Mouse (Mus musculus): Measurements from ENCODE around the gene Slc34a3. TPM values are rescaled to one million over a fixed set of nuclear protein-coding genes. Genes with fewer than 3 reads are reported as not detected.

Slc34a3 gene
- total RNA-seq, 4 experiments from 2014 or later: not detected

DNA sequence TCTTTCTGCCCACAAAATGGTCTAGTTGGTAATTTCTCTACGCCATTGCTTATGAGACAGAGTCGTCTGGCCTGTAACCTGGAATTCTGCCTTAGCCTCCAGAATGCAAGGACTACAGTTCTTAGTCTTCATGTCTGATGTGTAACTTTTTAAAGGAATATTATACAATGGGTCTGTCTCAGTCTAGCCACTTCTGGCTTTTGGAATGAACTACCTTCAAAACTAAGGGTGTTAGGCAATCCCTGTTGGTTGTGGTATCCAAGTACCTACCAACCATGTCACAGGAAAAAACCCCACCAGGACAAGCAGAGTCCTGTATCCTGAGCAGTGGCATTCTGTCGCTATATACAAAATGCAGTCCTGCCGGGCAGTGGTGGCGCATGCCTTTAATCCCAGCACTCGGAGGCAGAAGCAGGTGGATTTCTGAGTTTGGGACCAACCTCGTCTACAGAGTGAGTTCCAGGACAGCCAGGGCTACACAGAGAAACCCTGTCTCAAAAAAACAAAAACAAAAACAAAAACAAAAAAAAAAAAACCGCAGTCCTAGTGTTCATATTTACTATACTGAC lies 8.3 kb downstream of the Slc34a3 start:
- DNase-seq (ENCODE audit: low spot score in 2 of 2): no peak

GRCm38 (mm10) chr2:25224766-25225752 lies 9.1 kb downstream of the Slc34a3 start:
- DNase-seq (ENCODE audit: low spot score in 2 of 2): peak; percentile 99

DNA sequence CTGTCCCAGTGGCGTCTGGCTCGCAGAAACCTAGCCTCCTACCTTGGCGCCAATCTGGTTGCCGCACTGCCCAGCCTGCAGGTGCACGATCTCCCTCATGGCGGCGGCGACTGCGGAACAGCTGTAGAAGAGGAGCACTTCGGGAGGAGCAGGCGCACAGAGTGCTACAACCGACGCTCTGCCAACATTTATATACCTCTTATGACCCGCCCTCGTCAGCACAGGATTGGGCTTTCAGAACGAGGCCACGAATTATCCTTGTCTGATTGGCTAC lies 9.7 kb downstream of the Slc34a3 start, which contains the start of gene Tubb4b:
Tubb4b (minus strand) TSS at position 211 of the 274 bp plus-strand sequence.
- no peak for DNase-seq (ENCODE audit: low spot score in 2 of 2)

- peak; percentile 80 to 87 for DNase-seq (ENCODE audit: low spot score in 2 of 2)
Measured at GRCm38 (mm10) chr2:25223681-25224491, 10.3 kb downstream of the Slc34a3 start.

DNA sequence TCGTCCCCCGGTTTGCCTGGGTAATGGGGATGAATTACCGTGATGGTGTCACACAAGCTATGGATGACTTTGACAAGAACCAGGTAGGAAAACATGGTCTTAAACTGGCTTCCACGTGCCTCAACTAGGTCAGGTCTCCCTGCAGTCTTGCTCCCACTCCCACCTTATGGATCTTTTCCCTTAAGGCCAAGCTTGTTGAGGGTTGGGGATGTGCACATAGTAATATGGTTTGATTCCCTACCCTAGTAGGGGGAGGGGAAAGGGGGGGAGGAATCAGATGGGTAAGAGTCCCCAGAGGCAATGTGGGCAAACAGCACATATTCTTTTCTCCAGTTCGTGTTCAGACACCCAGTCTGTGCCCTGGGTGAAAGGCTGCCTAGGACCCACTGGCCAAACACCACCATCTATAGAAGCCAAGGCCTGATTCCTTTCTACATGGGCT lies 12.8 kb downstream of the Slc34a3 start:
- no peak for DNase-seq (ENCODE audit: low spot score in 2 of 2)

DNA sequence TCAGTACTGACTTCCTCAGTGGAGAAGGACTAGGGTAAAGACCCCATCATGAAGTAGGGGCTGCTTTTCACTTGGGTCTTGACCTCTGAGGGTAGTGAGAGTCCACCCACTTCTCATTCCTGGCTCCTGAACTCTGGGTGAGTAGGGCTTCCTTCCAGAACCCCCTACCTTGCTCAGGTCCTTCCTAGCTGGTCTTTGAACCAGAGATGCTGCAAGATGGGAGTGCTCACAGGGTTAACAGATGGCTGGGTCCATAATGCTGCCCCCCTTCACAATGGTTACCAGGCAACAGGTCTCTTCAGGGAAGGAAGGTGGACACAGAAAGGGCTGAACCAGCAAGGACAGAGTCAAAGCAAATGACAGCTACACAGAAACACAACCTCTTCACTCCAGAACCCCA lies 15.7 kb downstream of the Slc34a3 start, which contains the start of gene Fam166a:
Fam166a (plus strand) TSS at position 301 of the 400 bp plus-strand sequence.
- DNase-seq (ENCODE audit: low spot score in 2 of 2): no peak

- DNase-seq (ENCODE audit: low spot score in 2 of 2): no peak
Measured at GRCm38 (mm10) chr2:25217666-25218065, 16.5 kb downstream of the Slc34a3 start.

GRCm38 (mm10) chr2:25214444-25214843 lies 19.7 kb downstream of the Slc34a3 start, which contains the start of gene Stpg3:
TSS of gene Stpg3 (minus strand) at chr2:25214637.
- DNase-seq (ENCODE audit: low spot score in 2 of 2): no peak

- DNase-seq (ENCODE audit: low spot score in 2 of 2): no peak
Measured at GRCm38 (mm10) chr2:25213266-25213865, 20.8 kb downstream of the Slc34a3 start.

DNA sequence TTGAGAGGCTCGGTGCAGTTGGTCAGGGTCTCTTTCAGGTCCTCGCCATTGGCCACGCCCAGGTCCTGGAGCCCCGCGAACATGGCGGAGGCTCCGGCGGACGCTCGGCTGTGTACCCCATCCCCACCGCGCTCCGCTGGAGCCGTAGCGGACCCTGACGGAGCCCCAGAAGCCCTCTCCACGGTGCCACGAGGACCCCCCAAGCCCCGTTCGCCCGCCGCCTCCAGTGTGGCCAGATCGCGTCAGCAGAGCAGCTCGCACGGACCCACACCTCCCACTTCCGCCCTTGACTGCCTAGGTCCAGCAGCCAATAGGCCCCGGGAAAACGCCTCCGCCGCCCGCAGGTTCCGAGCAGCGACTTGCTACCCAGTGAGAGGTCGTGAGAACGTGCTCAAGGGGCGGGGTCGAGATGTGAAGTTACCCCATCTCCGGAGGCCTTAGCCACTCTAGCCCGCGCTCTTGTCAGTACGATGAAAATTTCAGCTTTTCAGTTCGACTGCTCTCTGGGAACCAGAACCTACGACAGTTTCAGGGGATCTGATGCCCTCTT lies 23.0 kb downstream of the Slc34a3 start, which contains the start of gene Nelfb:
Nelfb (minus strand) TSS at position 369 of the 550 bp plus-strand sequence.
- DNase-seq (ENCODE audit: low spot score in 2 of 2): peak; percentile 84

GRCm38 (mm10) chr2:25210686-25211085 lies 23.5 kb downstream of the Slc34a3 start:
- DNase-seq (ENCODE audit: low spot score in 2 of 2): no peak

GRCm38 (mm10) chr2:25207593-25207992 lies 26.6 kb downstream of the Slc34a3 start:
- no peak for DNase-seq (ENCODE audit: low spot score in 2 of 2)

DNA sequence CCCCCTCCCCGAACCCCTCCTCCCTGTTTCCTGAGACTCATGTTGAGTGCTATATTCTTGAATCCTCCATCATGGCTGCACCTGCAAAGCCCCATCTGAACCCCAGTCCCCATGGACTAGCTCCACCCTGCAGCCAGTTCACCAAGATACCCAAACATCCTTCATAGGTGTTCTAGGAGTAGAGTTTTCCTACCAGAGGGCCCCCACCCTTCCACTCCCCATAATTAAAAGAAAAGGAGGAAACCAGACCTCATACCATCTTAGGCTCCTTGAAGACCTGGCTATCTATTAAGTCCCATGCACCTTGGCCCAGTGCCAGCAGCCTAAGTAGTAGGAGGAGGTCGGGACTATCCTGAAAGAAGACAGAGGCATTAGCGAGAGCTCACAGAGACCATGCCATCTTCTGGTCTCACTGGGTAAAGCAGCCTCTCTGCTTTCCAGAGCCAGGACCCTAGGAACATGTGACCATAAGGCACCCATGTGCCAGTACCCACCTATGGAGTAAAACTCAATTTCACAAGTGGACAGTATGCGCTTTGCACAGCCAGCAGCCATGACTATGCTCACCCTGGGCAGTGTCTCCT lies 30.4 kb downstream of the Slc34a3 start:
- DNase-seq (ENCODE audit: low spot score in 2 of 2): no peak

DNA sequence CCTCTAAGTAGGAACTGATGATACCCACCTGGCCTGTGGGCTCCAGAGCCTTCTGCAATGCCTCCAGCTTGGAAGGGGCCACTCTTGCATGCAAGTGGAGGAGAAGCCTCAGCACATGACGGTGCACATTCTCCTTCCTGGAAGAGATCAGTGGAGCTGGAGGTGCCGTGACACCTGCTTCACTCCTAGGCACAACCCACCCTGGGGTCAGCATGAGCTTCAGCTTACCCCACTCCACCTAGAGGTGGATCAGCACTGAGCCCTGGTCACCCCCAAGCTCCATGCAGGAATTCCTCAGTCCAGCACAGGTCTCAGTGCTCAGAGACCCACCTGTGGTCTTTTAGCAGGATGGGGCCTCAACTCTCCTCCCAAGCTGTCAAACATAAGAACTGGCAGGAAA lies 33.5 kb downstream of the Slc34a3 start:
- DNase-seq (ENCODE audit: low spot score in 2 of 2): no peak

- no peak for DNase-seq (ENCODE audit: low spot score in 2 of 2)
Measured at GRCm38 (mm10) chr2:25197946-25198345, 36.2 kb downstream of the Slc34a3 start.

GRCm38 (mm10) chr2:25197191-25197590 lies 37.0 kb downstream of the Slc34a3 start:
- DNase-seq (ENCODE audit: low spot score in 2 of 2): no peak

DNA sequence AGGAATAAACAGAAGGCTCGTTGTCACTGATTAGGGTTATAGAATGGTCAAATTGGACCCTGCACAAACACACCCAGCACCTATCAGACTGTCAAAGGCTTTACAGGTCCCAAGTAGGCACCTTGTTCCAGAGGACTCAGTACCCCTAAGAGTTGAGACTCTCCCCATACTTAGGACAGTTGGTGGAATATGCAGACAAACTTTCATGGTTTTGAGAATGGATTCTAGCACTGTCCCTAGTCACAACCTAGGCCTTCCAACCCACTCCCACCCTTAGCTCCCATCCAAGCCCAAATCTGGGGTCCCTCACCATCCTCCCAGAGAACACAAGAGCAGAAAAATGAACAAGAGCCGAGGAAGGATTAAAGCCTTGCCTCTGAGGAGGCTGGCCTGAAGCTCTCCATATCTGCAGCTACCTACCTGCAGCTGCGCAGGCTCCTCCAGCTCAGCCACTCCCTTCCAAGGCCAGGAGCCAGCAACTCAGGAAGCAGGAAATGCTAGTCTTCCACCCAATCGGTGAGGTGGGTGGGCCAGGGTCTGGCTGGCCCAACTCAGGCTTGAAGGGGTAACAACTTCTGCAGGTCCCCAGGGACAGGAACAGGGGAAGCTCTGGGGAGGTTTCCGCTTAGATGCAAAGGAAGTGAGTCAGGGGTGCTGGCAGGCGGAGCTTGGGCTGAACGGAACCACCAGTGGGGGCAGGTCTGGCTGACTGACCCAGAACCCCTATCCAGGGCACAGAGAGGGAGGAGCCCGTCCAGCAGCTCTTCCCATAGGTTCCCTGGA lies 37.8 kb downstream of the Slc34a3 start, which contains the start of gene Tor4a:
Tor4a (minus strand) TSS at position 715 of the 783 bp plus-strand sequence.
- peak; percentile 39 to 59 for DNase-seq (ENCODE audit: low spot score in 2 of 2)

DNA sequence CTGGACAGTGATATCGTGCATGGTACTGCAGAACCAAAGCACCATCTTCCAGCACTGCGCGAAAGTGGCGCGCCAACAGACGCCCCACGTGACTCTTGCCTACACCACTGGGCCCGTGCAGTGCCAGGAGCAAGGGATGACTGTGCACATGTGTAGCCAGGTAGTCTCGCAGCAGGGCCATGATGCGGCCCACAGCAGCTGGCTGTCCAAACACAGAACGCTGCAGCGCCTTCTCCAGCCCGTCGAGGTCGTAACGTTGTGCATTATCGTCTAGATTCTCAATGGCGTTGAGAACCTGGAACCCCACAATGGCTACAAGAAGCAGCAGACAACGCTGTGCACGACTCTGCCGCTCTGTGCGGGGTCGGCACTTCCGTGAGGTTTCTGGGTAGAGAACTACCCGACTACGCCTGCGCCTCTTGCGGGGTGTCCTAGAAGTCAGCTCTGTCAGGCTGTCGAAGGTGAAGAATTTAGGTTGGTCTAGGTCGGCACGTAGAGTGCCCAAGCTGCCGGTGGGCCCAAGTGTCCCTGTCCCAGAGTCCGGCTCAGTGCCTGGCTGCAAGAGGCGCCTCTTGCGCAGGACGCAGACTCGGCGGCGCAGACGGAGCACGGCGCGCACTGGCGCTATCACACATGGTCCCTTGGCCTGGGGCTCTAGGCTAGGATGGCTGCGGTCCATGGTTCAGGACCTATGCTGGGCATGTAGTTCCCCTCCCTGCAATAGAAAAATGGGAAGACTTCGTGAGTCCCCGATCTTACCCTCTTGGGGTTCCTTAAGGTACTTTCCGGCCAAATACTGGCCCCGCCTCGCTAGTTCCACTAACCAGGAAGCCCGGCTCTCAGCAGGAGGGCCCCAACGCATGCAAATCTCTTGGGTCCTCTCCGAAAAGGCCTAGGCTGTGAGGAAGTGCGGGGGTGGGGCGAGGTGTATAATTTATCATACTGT lies 38.7 kb downstream of the Slc34a3 start:
- DNase-seq (ENCODE audit: low spot score in 2 of 2): no peak

Data from gastrocnemius, adult 8-10 months (tissue).